Mouse (Mus musculus) G1E (cell line): Measurements from ENCODE around the gene P2ry2.

Source experiments
- CTCF ChIP-seq: IDR thresholded peaks from 2 replicates; pipeline ENCODE4 v1.5.1; 2012; ENCODE audit warnings: low read depth, low read length, inconsistent platforms, mixed read lengths
- POLR2AphosphoS5 ChIP-seq: IDR thresholded peaks from 2 replicates; pipeline ENCODE4 v1.6.1; 2012; ENCODE audit warnings: low read depth, low read length, inconsistent platforms; ENCODE audit not compliant: insufficient replicate concordance

DNA sequence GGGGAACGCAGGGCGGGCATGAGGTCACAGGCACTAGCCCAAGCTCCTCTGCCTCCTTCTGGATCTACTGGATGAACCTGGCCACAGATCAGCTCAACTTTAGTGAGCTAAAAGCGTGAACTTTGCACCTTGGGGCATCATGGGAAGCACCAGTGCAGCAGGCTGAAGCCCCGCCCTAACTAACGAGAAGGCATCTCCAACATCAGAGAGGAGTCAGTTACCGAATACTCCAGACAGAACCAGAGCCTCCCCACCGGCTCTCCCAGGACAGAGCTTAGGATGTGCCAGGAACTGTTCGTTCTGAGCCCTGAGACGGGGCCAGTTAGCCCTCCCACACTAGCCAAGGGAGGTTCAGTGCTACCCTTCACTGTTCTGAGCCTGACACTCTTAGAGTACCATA, 44.8 kb downstream of the P2ry2 start:
- no peak for TF ChIP-seq CTCF
- no peak for TF ChIP-seq POLR2AphosphoS5
